Mouse (Mus musculus) hindbrain, embryonic 13.5 days (tissue): ENCODE measurements around the gene Slc35d2. TPM values are rescaled to one million over a fixed set of nuclear protein-coding genes. Genes with fewer than 3 reads are reported as not detected.
A peak's percentile ranks its signal among the peaks of the same experiment; 100 is the strongest.
"Not testable (repeated sequence)": the region's sequence is repeated elsewhere in the genome, so short reads cannot be mapped to it uniquely, and the experiment has no call there.

Source experiments
- ATAC-seq: fragments of 200-750 bp; cut with Nextera tagmentation; 2 replicates; pipeline ENCODE4 v1.8.0; 2017; ENCODE audit warnings: moderate TSS enrichment; ENCODE audit not compliant: low FRiP score
- H3K27ac ChIP-seq: fragments of 300-500 bp; sonication (generic); 2 replicates; pipeline ENCODE4 v1.5.1; 2015; ENCODE audit warnings: inconsistent platforms, mild to moderate bottlenecking, moderate library complexity
- H3K27me3 ChIP-seq: fragments of 300-500 bp; sonication (generic); 2 replicates; pipeline ENCODE4 v1.6.1; 2015; ENCODE audit warnings: mild to moderate bottlenecking, inconsistent platforms
- H3K36me3 ChIP-seq: fragments of 300-500 bp; sonication (generic); 2 replicates; pipeline ENCODE4 v1.6.1; 2015; ENCODE audit warnings: mild to moderate bottlenecking, inconsistent platforms
- H3K4me1 ChIP-seq: fragments of 300-500 bp; sonication (generic); replicated peaks from 2 replicates; pipeline ENCODE4 v1.6.1; 2015; ENCODE audit warnings: inconsistent platforms
- H3K4me2 ChIP-seq: fragments of 300-500 bp; sonication (generic); 2 replicates; pipeline ENCODE4 v1.6.1; 2015; ENCODE audit warnings: inconsistent platforms, mild to moderate bottlenecking, moderate library complexity
- H3K4me3 ChIP-seq: fragments of 300-500 bp; sonication (generic); 2 replicates; pipeline ENCODE4 v1.5.1; 2015; ENCODE audit warnings: mild to moderate bottlenecking, inconsistent platforms
- H3K9ac ChIP-seq: fragments of 300-500 bp; sonication (generic); 2 replicates; pipeline ENCODE4 v1.6.1; 2015; ENCODE audit warnings: mild to moderate bottlenecking, inconsistent platforms
- H3K9me3 ChIP-seq: fragments of 300-500 bp; sonication (generic); 2 replicates; pipeline ENCODE4 v1.6.1; 2016; ENCODE audit warnings: inconsistent platforms
- WGBS: fragments of 180-500 bp; shearing (Covaris S2); methylation state at CpG from one replicate; pipeline ENCODE4 v1.1.7; 2015; 5-methylcytosine and 5-hydroxymethylcytosine counted together
- polyA plus RNA-seq: library from polyadenylated mRNA; unstranded; fragments of >200 nt; fragmentation: Nextera tagmentation; extraction: Ambion mirVana; gene quantifications from 2 replicates; pipeline ENCODE4 v1.2.1, GENCODE M21; 2015

The Slc35d2 gene
- polyA plus RNA-seq, 1 experiment from 2014 or later = 2.5 TPM

- 79% methylated on average over 3 of the region's 3 CpGs for whole genome bisulfite sequencing
Measured at GRCm38 (mm10) chr13:64083331-64083730, 45.8 kb downstream of the Slc35d2 start.

GRCm38 (mm10) chr13:64081012-64081919 is 47.9 kb downstream of the Slc35d2 start:
- H3K27me3 ChIP-seq = no peaks in the 10 kb centered on the region
- H3K9me3 ChIP-seq = no peaks in the 10 kb centered on the region
- no peak overlapping the region for H3K4me3 ChIP-seq
- WGBS = 24% methylated on average over 16 of the region's 16 CpGs
- peak overlapping the region; percentile 53 for H3K9ac ChIP-seq
- 0 out of 2 replicates have a peak overlapping the region, but pooled peaks have one; percentile 6 for H3K4me2 ChIP-seq
- peaks cover 12% of the 10 kb centered on the region for H3K4me1 ChIP-seq
- peak; percentile 71; the same call in 1 of the 2 replicates for ATAC-seq
- H3K36me3 ChIP-seq = no peaks in the 10 kb centered on the region
- H3K27ac ChIP-seq = peak overlapping the region; percentile 23; the same call in 1 of the 2 replicates

More at GRCm38 (mm10) chr13:64083331-64083730, 45.8 kb downstream of the Slc35d2 start:
- Histone ChIP-seq H3K4me1 (peaks cover 12% of the 10 kb centered on the region), H3K27me3 (no peaks in the 10 kb centered on the region), H3K4me3 (no peak overlapping the region), H3K36me3 (no peaks in the 10 kb centered on the region), H3K9me3 (no peaks in the 10 kb centered on the region), H3K4me2 (no peak overlapping the region), H3K27ac (no peak overlapping the region), H3K9ac (no peak overlapping the region)
- ATAC-seq = no peak

DNA sequence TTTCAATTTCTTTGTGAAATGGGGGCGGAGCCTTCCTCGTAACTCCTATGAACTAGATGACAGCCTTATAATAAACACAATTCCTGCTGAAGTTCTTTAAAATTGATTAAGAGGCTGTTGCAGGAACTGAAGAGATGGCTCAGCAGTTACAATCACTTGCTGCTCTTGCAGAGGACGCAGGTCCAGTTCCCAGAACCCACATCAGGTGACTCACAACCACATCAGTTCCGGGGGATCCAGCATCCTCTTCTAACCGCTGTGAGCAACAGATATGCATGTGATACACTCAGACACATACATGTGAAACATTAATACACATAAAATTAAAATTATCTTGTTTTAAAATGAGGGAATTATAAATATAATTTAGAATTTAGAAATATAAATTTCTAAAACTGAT is 51.6 kb downstream of the Slc35d2 start:
- no peak overlapping the region for H3K27ac ChIP-seq
- WGBS = 84% methylated on average over 5 of the region's 5 CpGs
- no peaks in the 10 kb centered on the region for H3K27me3 ChIP-seq
- no peak overlapping the region for H3K9ac ChIP-seq
- H3K36me3 ChIP-seq = no peaks in the 10 kb centered on the region
- H3K4me2 ChIP-seq = no peak overlapping the region
- H3K4me3 ChIP-seq = no peak overlapping the region
- H3K4me1 ChIP-seq = peaks cover 12% of the 10 kb centered on the region
- no peaks in the 10 kb centered on the region for H3K9me3 ChIP-seq
- ATAC-seq = no peak

DNA sequence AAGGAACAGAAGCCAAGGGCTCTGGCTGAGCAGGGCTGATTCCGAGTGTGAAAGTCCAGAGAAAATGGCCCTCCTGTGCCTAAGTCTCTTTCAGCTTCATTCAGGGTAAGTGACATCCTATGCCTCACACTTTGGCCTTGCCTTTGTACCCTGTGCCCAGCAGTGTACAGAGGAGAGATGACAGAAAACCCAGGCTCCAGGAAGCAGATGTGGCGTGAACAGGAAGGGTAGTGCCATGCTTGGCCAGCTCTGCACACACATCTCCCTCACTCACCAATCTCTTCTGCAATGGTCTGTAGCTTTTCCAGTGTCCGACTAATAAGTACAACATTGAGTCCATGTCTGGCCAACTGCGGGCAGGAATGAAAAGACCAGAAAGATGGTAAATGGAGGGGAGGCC is 53.1 kb downstream of the Slc35d2 start:
- no peak overlapping the region for H3K27ac ChIP-seq
- 89% methylated on average over 4 of the region's 4 CpGs for WGBS
- no peak for ATAC-seq

DNA sequence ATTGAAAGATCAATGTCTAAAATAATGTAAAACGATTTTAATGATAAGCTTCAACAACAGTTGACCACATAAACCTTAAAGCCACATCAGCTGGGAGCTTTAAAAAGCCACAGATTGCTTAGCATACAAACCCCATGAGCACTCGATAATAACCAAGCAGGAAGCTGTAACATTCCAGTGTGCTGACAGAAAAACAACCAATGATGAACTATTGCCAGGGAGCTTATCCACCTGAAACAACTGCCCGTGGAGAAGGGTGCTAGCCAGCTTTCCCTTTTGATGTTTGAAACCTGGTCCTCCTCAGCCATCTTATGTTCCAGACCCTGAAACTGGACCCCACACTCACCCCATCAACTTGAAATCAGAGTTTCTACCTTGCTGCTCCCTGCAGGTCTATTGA is 62.5 kb downstream of the Slc35d2 start:
- no peak overlapping the region for H3K27ac ChIP-seq
- H3K27me3 ChIP-seq = no peaks in the 10 kb centered on the region
- no peak for ATAC-seq
- H3K4me3 ChIP-seq = no peak overlapping the region
- H3K9ac ChIP-seq = no peak overlapping the region
- H3K9me3 ChIP-seq = no peaks in the 10 kb centered on the region
- no peak overlapping the region for H3K4me2 ChIP-seq
- no peaks in the 10 kb centered on the region for H3K4me1 ChIP-seq
- H3K36me3 ChIP-seq = no peaks in the 10 kb centered on the region
- 74% methylated on average over 3 of the region's 3 CpGs for WGBS

More for the DNA sequence above, 53.1 kb downstream of the Slc35d2 start:
- H3K36me3 ChIP-seq = no peaks in the 10 kb centered on the region
- no peak overlapping the region for H3K4me3 ChIP-seq
- no peak overlapping the region for H3K9ac ChIP-seq
- no peaks in the 10 kb centered on the region for H3K9me3 ChIP-seq
- no peaks in the 10 kb centered on the region for H3K27me3 ChIP-seq
- no peak overlapping the region for H3K4me2 ChIP-seq
- peaks cover 2% of the 10 kb centered on the region for H3K4me1 ChIP-seq

GRCm38 (mm10) chr13:64064276-64064675 is 64.9 kb downstream of the Slc35d2 start:
- H3K4me3 ChIP-seq = no peak overlapping the region
- ATAC-seq = no peak
- no peaks in the 10 kb centered on the region for H3K9me3 ChIP-seq
- no peak overlapping the region for H3K4me2 ChIP-seq
- H3K27ac ChIP-seq = no peak overlapping the region
- H3K4me1 ChIP-seq = no peaks in the 10 kb centered on the region
- H3K27me3 ChIP-seq = no peaks in the 10 kb centered on the region
- H3K36me3 ChIP-seq = no peaks in the 10 kb centered on the region
- no peak overlapping the region for H3K9ac ChIP-seq

DNA sequence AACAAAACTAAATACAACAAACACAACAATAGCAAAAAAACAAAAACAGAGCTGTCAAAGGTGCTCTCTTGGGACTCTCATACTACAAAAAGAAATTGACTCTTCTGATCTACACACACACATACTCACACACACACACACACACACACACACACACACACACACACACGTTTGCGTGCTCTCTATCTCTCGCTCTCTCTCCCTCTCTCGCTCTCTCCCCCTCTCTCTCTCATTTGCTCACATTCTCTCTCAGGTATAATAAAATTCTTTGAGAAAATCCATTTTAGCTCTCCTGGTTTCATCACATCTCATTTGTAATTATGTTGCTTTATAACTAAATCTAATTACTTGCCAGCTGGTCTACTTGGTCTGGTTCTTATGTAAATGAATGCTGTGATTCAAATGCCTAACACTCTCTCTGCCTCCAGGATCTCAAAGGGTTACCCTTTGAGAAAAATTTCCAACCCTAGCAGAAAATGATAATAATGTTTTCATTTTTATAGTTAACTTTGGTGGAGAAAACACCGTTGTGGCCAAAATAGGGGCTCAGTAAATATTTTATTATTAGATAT is 68.1 kb downstream of the Slc35d2 start:
- WGBS = 77% methylated on average over 5 of the region's 5 CpGs
- Histone ChIP-seq H3K27ac (no peak overlapping the region), H3K9me3 (no peaks in the 10 kb centered on the region), H3K4me1 (no peaks in the 10 kb centered on the region), H3K4me3 (no peak overlapping the region), H3K27me3 (no peaks in the 10 kb centered on the region), H3K9ac (no peak overlapping the region), H3K36me3 (no peaks in the 10 kb centered on the region), H3K4me2 (no peak overlapping the region)
- ATAC-seq = no peak

- no peak overlapping the region for H3K4me3 ChIP-seq
- no peak for ATAC-seq
- H3K9ac ChIP-seq = no peak overlapping the region
- 0 out of 2 replicates have a peak, but pooled peaks cover 14% of the 10 kb centered on the region for H3K9me3 ChIP-seq
- no peaks in the 10 kb centered on the region for H3K36me3 ChIP-seq
- no peak overlapping the region for H3K27ac ChIP-seq
- H3K27me3 ChIP-seq = no peaks in the 10 kb centered on the region
- H3K4me2 ChIP-seq = no peak overlapping the region
- no peaks in the 10 kb centered on the region for H3K4me1 ChIP-seq
- 37% methylated on average over 1 of the region's 1 CpGs for WGBS
Measured at GRCm38 (mm10) chr13:64053959-64054358, 75.2 kb downstream of the Slc35d2 start.

- not testable (repeated sequence) for H3K9ac ChIP-seq, H3K36me3 ChIP-seq, H3K27me3 ChIP-seq, H3K27ac ChIP-seq, H3K4me1 ChIP-seq, H3K4me3 ChIP-seq, H3K4me2 ChIP-seq, ATAC-seq
- 0 out of 2 replicates have a peak, but pooled peaks cover 14% of the 10 kb centered on the region for H3K9me3 ChIP-seq
- 82% methylated on average over 2 of the region's 2 CpGs for WGBS
Measured at GRCm38 (mm10) chr13:64052281-64052680, 76.9 kb downstream of the Slc35d2 start.

DNA sequence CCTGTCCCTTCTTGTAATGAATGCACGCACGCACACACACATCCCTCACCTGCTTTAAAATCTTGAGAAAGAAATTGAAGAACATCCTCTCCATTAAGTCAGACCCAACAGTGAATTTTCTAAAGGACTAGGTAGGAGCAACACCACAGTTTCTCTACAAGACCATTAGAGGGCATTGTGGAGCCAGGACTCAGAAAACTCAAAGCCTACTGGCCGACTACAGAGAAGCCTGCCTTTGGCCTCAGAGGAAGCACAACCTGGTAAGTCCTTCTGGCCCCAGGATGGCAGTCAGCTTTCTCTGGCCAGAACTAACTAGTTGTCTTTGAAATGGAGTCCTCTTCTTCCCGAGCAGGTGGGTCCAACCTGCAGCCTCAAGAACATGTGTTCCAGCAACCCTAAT is 78.3 kb downstream of the Slc35d2 start:
- H3K4me2 ChIP-seq = no peak overlapping the region
- H3K27ac ChIP-seq = no peak overlapping the region
- no peak overlapping the region for H3K9ac ChIP-seq
- ATAC-seq = no peak
- H3K9me3 ChIP-seq = 0 out of 2 replicates have a peak, but pooled peaks cover 14% of the 10 kb centered on the region
- no peaks in the 10 kb centered on the region for H3K4me1 ChIP-seq
- H3K36me3 ChIP-seq = no peaks in the 10 kb centered on the region
- H3K27me3 ChIP-seq = no peaks in the 10 kb centered on the region
- H3K4me3 ChIP-seq = no peak overlapping the region
- WGBS = 67% methylated on average over 4 of the region's 4 CpGs

- 0 out of 2 replicates have a peak, but pooled peaks cover 10% of the 10 kb centered on the region for H3K9me3 ChIP-seq
- no peak overlapping the region for H3K4me3 ChIP-seq
- no peaks in the 10 kb centered on the region for H3K36me3 ChIP-seq
- no peak for ATAC-seq
- no peaks in the 10 kb centered on the region for H3K4me1 ChIP-seq
- no peak overlapping the region for H3K4me2 ChIP-seq
- no peaks in the 10 kb centered on the region for H3K27me3 ChIP-seq
- H3K27ac ChIP-seq = no peak overlapping the region
- no peak overlapping the region for H3K9ac ChIP-seq
Measured at GRCm38 (mm10) chr13:64049535-64049934, 79.6 kb downstream of the Slc35d2 start.

- Histone ChIP-seq H3K9ac (no peak overlapping the region), H3K27me3 (no peaks in the 10 kb centered on the region), H3K4me3 (no peak overlapping the region), H3K4me1 (no peaks in the 10 kb centered on the region), H3K4me2 (no peak overlapping the region), H3K9me3 (0 out of 2 replicates have a peak, but pooled peaks cover 6% of the 10 kb centered on the region), H3K27ac (no peak overlapping the region), H3K36me3 (no peaks in the 10 kb centered on the region)
- ATAC-seq = no peak
- WGBS = 91% methylated on average over 2 of the region's 2 CpGs
Measured at GRCm38 (mm10) chr13:64048467-64048866, 80.7 kb downstream of the Slc35d2 start.
